Mouse (Mus musculus): ENCODE results near the gene Abcd2. TPM values are rescaled to one million over a fixed set of nuclear protein-coding genes. Genes with fewer than 3 reads are reported as not detected.

The Abcd2 gene
- 0.61 TPM for polyA plus RNA-seq (2017; shearing (Covaris generic))

DNA sequence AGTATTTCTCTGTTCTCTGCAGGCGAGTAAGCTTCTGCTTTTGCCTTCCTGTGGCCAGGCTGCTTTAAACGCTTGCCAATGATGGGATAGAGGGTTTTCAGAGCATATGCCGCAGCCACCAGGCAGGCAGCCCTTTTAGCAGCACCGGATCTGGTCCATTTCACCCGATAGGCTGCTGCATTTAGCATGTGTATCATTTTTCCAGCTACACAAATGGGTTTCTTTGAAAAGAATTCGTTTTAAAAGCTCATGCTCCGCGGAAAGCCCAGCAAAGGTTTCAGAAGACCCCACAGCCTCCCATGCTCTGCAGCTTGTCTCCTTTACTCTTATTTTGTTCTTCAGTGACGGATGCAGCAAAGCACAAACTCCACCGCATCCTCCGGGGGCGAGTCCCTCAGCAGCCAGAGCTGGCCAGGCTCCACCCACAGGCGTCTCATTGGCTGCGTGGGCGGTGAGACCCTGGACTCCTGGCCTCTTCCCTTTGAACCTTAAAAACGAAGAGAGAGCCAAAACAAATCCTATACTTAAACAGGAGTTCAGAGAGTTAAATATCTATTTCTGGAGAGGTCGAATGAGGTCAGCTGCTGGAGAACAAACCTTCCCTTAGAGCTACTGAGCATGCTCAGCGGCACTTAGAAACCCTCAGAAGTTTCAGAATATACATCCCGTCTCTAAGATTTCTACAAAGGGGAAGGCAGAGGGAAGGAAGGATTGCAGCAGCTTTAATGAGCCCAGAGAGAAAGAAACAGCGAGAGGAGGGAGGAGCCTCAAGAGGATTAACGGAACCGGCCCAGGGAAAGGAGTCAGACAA is at the start of gene Abcd2:
Gene Abcd2 (minus strand): TSS at position 388 of the 811 bp plus-strand sequence.

DNA sequence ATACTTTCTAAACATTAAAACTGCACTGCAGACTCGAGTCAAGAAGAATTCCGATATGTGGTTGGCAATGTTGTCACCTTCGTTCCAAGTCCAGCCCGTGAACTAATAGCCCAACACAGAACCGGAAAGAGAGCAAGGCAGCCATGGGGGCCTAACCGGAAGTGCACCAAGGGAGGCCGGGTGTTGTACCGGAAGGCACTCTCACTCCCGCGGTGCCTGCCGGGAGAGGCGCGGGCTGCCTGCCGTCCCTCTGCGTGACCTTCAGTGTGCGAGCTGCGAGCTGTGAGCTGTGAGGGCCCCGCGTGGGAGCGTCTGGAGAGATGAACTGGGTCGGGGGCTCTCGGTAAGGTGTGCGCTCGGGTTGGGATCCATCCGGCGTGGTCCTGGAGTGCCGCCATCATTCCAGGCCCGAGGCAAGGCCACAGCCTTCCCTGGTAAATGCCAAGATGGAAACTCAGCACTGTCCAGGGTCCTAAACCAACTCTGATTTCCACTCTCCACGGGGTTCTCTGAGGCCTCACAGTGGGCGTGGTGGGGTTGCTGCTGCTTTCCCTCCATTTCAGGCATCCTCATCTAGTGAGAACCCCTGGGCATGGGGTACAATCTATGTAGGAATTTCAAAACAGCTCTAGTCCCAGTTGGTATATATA is 7.8 kb upstream of the Abcd2 start, which contains the start of gene CN725425:
Gene CN725425 (plus strand): TSS at position 239 of the 650 bp plus-strand sequence.

Other genes starting within 250 kb of the Abcd2 start
- 0.02 TPM for gene Kif21a, start 141.9 kb downstream of the Abcd2 start, polyA plus RNA-seq (2017; shearing (Covaris generic))
- not detected for gene CN725425, start 7.7 kb upstream of the Abcd2 start, polyA plus RNA-seq (2017; shearing (Covaris generic))